In the genomic region with DNA sequence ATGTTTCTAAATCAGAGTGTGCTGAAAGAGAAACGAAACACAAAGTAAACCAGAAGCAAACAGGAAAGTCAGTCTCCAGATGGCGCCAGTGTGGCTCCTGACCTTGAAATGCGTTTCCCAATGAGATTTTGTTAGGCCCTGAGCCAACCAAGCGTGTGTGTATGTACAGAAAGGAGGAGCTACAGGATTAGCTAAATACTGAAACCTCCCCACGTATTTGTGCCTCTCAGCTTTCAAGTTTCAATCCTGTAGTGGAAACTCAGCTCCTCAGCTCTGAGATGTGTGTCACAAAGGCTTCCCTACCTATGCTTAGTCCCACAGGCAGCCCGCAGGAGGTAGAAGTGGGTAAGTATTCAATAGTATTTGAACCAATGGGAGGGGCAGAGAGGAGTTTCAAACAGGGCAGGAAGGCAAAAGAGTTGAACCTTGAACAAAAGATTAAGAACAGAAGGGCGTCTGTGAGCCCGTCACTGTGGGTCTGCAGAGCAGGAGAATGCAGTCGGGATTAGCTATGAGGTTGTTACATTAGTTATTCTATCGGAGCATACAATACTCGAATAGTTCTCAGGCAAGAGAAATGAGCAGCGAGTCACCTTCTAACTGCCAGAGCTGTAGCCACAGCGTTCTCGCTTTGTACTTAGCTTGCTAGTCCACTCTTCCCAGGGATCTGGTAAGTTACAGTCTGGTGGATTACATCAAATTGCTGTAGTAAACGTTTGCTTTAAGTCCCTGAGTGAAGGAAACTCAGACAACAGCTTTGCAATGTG, we compare ENCODE assay signal across 1 mouse cellular context.
A peak's percentile ranks its signal among the peaks of the same experiment; 100 is the strongest.
TF ChIP-seq lines count a peak whose summit lies in the region.

Gene Clec2d, plus strand, starts transcription at position 213 of the 767 bp plus-strand sequence.

TF ChIP-seq in CH12.LX, 34 proteins besides CTCF, POLR2A, EP300 and RAD21 (continued from another document):
- peak; percentile 99 for TF ChIP-seq ZMIZ1 (IDR thresholded peaks at IDR 0.05; ENCODE audit: low read depth, low read length)
- TF ChIP-seq HCFC1 (IDR thresholded peaks at IDR 0.05; ENCODE audit: low read depth, low read length), result no peak
- peak; percentile 96 for TF ChIP-seq POLR2AphosphoS2 (IDR thresholded peaks at IDR 0.05; ENCODE audit: low read depth, low read length)
- TF ChIP-seq KAT2A (IDR thresholded peaks at IDR 0.05; ENCODE audit: insufficient replicate concordance, low read length), result peak; percentile 54; the same call in 1 of the 2 replicates
- peak; percentile 71 for TF ChIP-seq ETS1 (conservative IDR thresholded peaks at IDR 0.05; ENCODE audit: low read depth, low read length)
- peak; percentile 95 for TF ChIP-seq TCF12 (IDR thresholded peaks at IDR 0.05; ENCODE audit: low read depth, low read length)
- TF ChIP-seq MEF2A (IDR thresholded peaks at IDR 0.05; ENCODE audit: borderline replicate concordance, low read depth, low read length), result peak; percentile 73; the same call in 1 of the 2 replicates
- TF ChIP-seq SMC3 (IDR thresholded peaks at IDR 0.05; ENCODE audit: low read depth, low read length), result peak; percentile 84
- TF ChIP-seq USF2 (conservative IDR thresholded peaks at IDR 0.05; ENCODE audit: low read depth, low read length), result no peak
- TF ChIP-seq E2F4 (IDR thresholded peaks at IDR 0.05; ENCODE audit: insufficient replicate concordance, low read depth, low read length), result peak; percentile 42; the same call in 1 of the 2 replicates
- TF ChIP-seq MAFK (IDR thresholded peaks at IDR 0.05; ENCODE audit: insufficient replicate concordance, low read length), result 0 out of 2 replicates have a peak, but pooled peaks have one; percentile 27
- TF ChIP-seq PAX5 (IDR thresholded peaks at IDR 0.05; ENCODE audit: low read length), result no peak
- TF ChIP-seq NRF1 (IDR thresholded peaks at IDR 0.05; ENCODE audit: low read depth, low read length), result no peak
- TF ChIP-seq MXI1 (IDR thresholded peaks at IDR 0.05; ENCODE audit: low read depth, low read length), result no peak; the same call in 1 of the 2 replicates
- peak; percentile 76 for TF ChIP-seq MYC (IDR thresholded peaks at IDR 0.05; ENCODE audit: low read depth, low read length)
- TF ChIP-seq GABPA (IDR thresholded peaks at IDR 0.05; ENCODE audit: insufficient replicate concordance, low read depth, low read length), result no peak
- no peak for TF ChIP-seq UBTF (IDR thresholded peaks at IDR 0.05; ENCODE audit: low read depth, low read length)
- TF ChIP-seq SIN3A (IDR thresholded peaks at IDR 0.05; ENCODE audit: low read length), result peak; percentile 83
- peak; percentile 26; the same call in 1 of the 2 replicates for TF ChIP-seq RCOR1 (conservative IDR thresholded peaks at IDR 0.05; ENCODE audit: low read depth, low read length)
- TF ChIP-seq ZNF384 (IDR thresholded peaks at IDR 0.05; ENCODE audit: low read depth, low read length), result no peak; the same call in 1 of the 2 replicates
- TF ChIP-seq NELFE (IDR thresholded peaks at IDR 0.05; ENCODE audit: low read depth, low read length), result peak; percentile 97
- TF ChIP-seq BHLHE40 (IDR thresholded peaks at IDR 0.05; ENCODE audit: low read depth, low read length), result peak; percentile 66
- TF ChIP-seq ZKSCAN1 (IDR thresholded peaks at IDR 0.05; ENCODE audit: borderline replicate concordance, low read depth, low read length), result no peak
- no peak for TF ChIP-seq USF1 (IDR thresholded peaks at IDR 0.05; ENCODE audit: low read depth, low read length)
- peak; percentile 98 for TF ChIP-seq TBP (conservative IDR thresholded peaks at IDR 0.05; ENCODE audit: low read depth, low read length)
- no peak; the same call in 1 of the 2 replicates for TF ChIP-seq ZC3H11A (IDR thresholded peaks at IDR 0.05; ENCODE audit: low read depth, low read length)
- TF ChIP-seq CHD1 (IDR thresholded peaks at IDR 0.05; ENCODE audit: low read depth, low read length), result peak; percentile 43
